Mouse (Mus musculus): ENCODE data around the gene Sox1.

The Sox1 gene

GRCm38 (mm10) chr8:12427886-12428799 is 33.0 kb downstream of the Sox1 start:
- DNase-seq, result no peak

GRCm38 (mm10) chr8:12428931-12429330 is 33.8 kb downstream of the Sox1 start:
- no peak for DNase-seq

- no peak for DNase-seq
Measured at GRCm38 (mm10) chr8:12429601-12430172, 34.6 kb downstream of the Sox1 start.

GRCm38 (mm10) chr8:12430173-12430899 is 35.2 kb downstream of the Sox1 start:
- no peak for DNase-seq

GRCm38 (mm10) chr8:12430900-12431737 is 36.0 kb downstream of the Sox1 start:
- no peak for DNase-seq

GRCm38 (mm10) chr8:12431738-12432055 is 36.6 kb downstream of the Sox1 start:
- DNase-seq, result no peak

GRCm38 (mm10) chr8:12432546-12432945 is 37.5 kb downstream of the Sox1 start:
- DNase-seq, result no peak

- no peak for DNase-seq
Measured at GRCm38 (mm10) chr8:12434771-12435170, 39.7 kb downstream of the Sox1 start.

- no peak for DNase-seq
Measured at GRCm38 (mm10) chr8:12438021-12438420, 42.9 kb downstream of the Sox1 start.

- no peak for DNase-seq
Measured at GRCm38 (mm10) chr8:12439044-12439443, 43.9 kb downstream of the Sox1 start.

- no peak for DNase-seq
Measured at GRCm38 (mm10) chr8:12439846-12440245, 44.8 kb downstream of the Sox1 start.

GRCm38 (mm10) chr8:12440997-12441396 is 45.9 kb downstream of the Sox1 start:
- no peak for DNase-seq

- DNase-seq, result no peak
Measured at GRCm38 (mm10) chr8:12445258-12445657, 50.2 kb downstream of the Sox1 start.

- no peak for DNase-seq
Measured at GRCm38 (mm10) chr8:12445926-12446680, 51.0 kb downstream of the Sox1 start.
